Comparison of ENCODE assay signal across 31 mouse cellular contexts in genomic region chr15:79299563-79300155, GRCm38 (mm10). TPM values are rescaled to one million over a fixed set of nuclear protein-coding genes. Genes with fewer than 3 reads are reported as not detected.
DNase-seq lines count a peak whose midpoint lies in the region; ATAC-seq and TF ChIP-seq lines count a peak whose summit lies in the region.
"Had no signal": no experiment of that assay in that cellular context is flagged by ENCODE, and none has a peak within 500 bp of the region (broad histone marks: within the 10 kb centered on the region; RNA-seq: fewer than 3 reads in every experiment).

No protein-coding gene starts in this region.

- peak; percentile 77 for ATAC-seq in lung, postnatal 0 days
- ATAC-seq: activated CD4-positive, CD25-positive, alpha-beta regulatory T cell, adult 4 months; forebrain, embryonic 15.5 days; hindbrain, embryonic 16.5 days had no signal

- H3K9ac ChIP-seq in lung, postnatal 0 days (replicated peaks; ENCODE audit: low read depth): no peak overlapping the region
- H3K9ac ChIP-seq: forebrain, embryonic 15.5 days; limb, embryonic 12.5 days; lung, embryonic 15.5 days; neural tube, embryonic 15.5 days had no signal

- H3K36me3 ChIP-seq in lung, postnatal 0 days (ENCODE audit: insufficient read depth, low read length): no peaks in the 10 kb centered on the region
- H3K36me3 ChIP-seq: forebrain, embryonic 15.5 days; neural tube, embryonic 15.5 days had no signal

- no peaks in the 10 kb centered on the region; the same call in 1 of the 2 replicates for H3K4me1 ChIP-seq in lung, postnatal 0 days (ENCODE audit: insufficient read depth, low read depth, low read length)
- H3K4me1 ChIP-seq: forebrain, embryonic 15.5 days; limb, embryonic 12.5 days; neural tube, embryonic 15.5 days had no signal

- no peak for TF ChIP-seq CTCF in lung, postnatal 0 days (IDR thresholded peaks at IDR 0.05)

- no peaks in the 10 kb centered on the region for H3K9me3 ChIP-seq in lung, postnatal 0 days (ENCODE audit: low read length)
- H3K9me3 ChIP-seq: forebrain, embryonic 15.5 days; limb, embryonic 12.5 days; lung, embryonic 15.5 days; megakaryocyte, embryonic 14.5 days; neural tube, embryonic 15.5 days had no signal

- H3K4me2 ChIP-seq in lung, postnatal 0 days (replicated peaks; ENCODE audit: low read depth, low read length): no peak overlapping the region
- H3K4me2 ChIP-seq: forebrain, embryonic 15.5 days; limb, embryonic 12.5 days; lung, embryonic 15.5 days; neural tube, embryonic 15.5 days had no signal

- 85% methylated on average over 2 of the region's 2 CpGs for WGBS in lung, postnatal 0 days

- no peaks in the 10 kb centered on the region for H3K27me3 ChIP-seq in lung, postnatal 0 days (replicated peaks; ENCODE audit: insufficient read depth, low read length)
- H3K27me3 ChIP-seq: forebrain, embryonic 15.5 days; limb, embryonic 12.5 days; lung, embryonic 15.5 days; megakaryocyte, embryonic 14.5 days; neural tube, embryonic 15.5 days had no signal

- H3K27ac ChIP-seq in lung, postnatal 0 days (ENCODE audit: low read length): no peak overlapping the region; the same call in 1 of the 2 replicates
- H3K27ac ChIP-seq: forebrain, embryonic 15.5 days; gastrocnemius, adult 2 months; left cerebral cortex, adult 2 months; limb, embryonic 12.5 days; neural tube, embryonic 15.5 days; stomach, postnatal 0 days had no signal

- TF ChIP-seq EP300 in lung, postnatal 0 days (IDR thresholded peaks at IDR 0.05): 0 out of 2 replicates have a peak, but pooled peaks have one; percentile 30

- peak; percentile 68 for DNase-seq in lung, postnatal 0 days (ENCODE audit: low spot score)
- no peak for DNase-seq in lung, postnatal 4 days
- peak; percentile 40 for DNase-seq in Muller cell, postnatal 12 days (ENCODE audit: inconsistent ontology term)
- peak; percentile 56 for DNase-seq in fat pad, adult 2 months (ENCODE audit: extremely low read depth, low read depth, low spot score)
- no peak for DNase-seq in left cerebral cortex, adult 11 months (ENCODE audit: low spot score)
- no peak for DNase-seq in right cerebral cortex, postnatal 36 days (ENCODE audit: low spot score in 2 of 2)
- DNase-seq: adrenal gland, adult 2 months; cerebellum, adult 2 months; cerebellum, postnatal 14 days; gastrocnemius, adult 2 months; gastrocnemius, postnatal 36 days; kidney, postnatal 25 days; lung, postnatal 36 days; midbrain, embryonic 14.5 days; retina, postnatal 1 day; right cerebral cortex, postnatal 4 days; thymus, adult 2 months; thymus, postnatal 36 days had no signal

- no peak overlapping the region for H3K4me3 ChIP-seq in lung, postnatal 0 days (ENCODE audit: low read depth, low read length)
- H3K4me3 ChIP-seq: forebrain, embryonic 15.5 days; gastrocnemius, adult 2 months; left cerebral cortex, adult 2 months; limb, embryonic 12.5 days; lung, embryonic 15.5 days; megakaryocyte, embryonic 14.5 days; neural tube, embryonic 15.5 days had no signal

RNA-seq across cellular contexts. Expression of gene Baiap2l2, which starts 14.3 kb away (rescaled TPM):
- 1.4 and 2.7 TPM in 2 replicates for polyA plus RNA-seq in lung, postnatal 0 days (2015; fragmentation: Nextera tagmentation; extraction: Ambion mirVana)

RNA-seq across cellular contexts. Expression of gene Pla2g6, which starts 28.5 kb away (rescaled TPM):
- 11.8 and 13.7 TPM in 2 replicates for polyA plus RNA-seq in lung, postnatal 0 days (2015; fragmentation: Nextera tagmentation; extraction: Ambion mirVana)

RNA-seq across cellular contexts. Expression of gene Slc16a8, which starts 45.1 kb away (rescaled TPM):
- 0.07 and 0.13 TPM in 2 replicates for polyA plus RNA-seq in lung, postnatal 0 days (2015; fragmentation: Nextera tagmentation; extraction: Ambion mirVana)
- polyA plus RNA-seq: activated CD4-positive, CD25-positive, alpha-beta regulatory T cell, adult 4 months; cortical plate, adult 2 months; liver, adult 2 months; liver, embryonic 16.5 days; spleen, adult 2 months had no signal

RNA-seq across cellular contexts. Expression of gene Maff, which starts 46.8 kb away (rescaled TPM):
- polyA plus RNA-seq in lung, postnatal 0 days (2015; fragmentation: Nextera tagmentation; extraction: Ambion mirVana): 10.6 and 10.8 TPM in 2 replicates

Comparison
In these comparisons a context has a peak if more than half of its experiments do, and no peak if none do; other contexts are left out.
1. DNase-seq: peak in lung, postnatal 0 days (single experiment), Muller cell, postnatal 12 days (single experiment) and fat pad, adult 2 months (single experiment); none in lung, postnatal 4 days (0 of 2), left cerebral cortex, adult 11 months (single experiment) and right cerebral cortex, postnatal 36 days (0 of 2).